Mouse (Mus musculus) liver, embryonic 14.5 days (tissue): ENCODE measurements at regions not wholly inside any gene's neighbourhood (a gene's known extent, or its start where the extent isn't known, plus 50 kb on each side); places are given as distances from the start of the nearest gene placed in this dataset.

ENCODE experiments used
- CTCF ChIP-seq: IDR thresholded peaks from 2 replicates; pipeline ENCODE4 v1.5.1; 2016; ENCODE audit warnings: antibody characterized with exemption, low read depth, control low read depth
- EP300 ChIP-seq: IDR thresholded peaks from 2 replicates; pipeline ENCODE4 v1.6.1; 2016; ENCODE audit warnings: antibody characterized with exemption, low read depth

GRCm38 (mm10) chr2:117977033-117977432 is 134.6 kb upstream of the Thbs1 start:
- no peak for TF ChIP-seq CTCF
- no peak for TF ChIP-seq EP300
